Mouse (Mus musculus) frontal cortex, postnatal 36 days (tissue): ENCODE results near the gene Zfp286.

ENCODE experiments used
- DNase-seq, 2 experiments: peaks; one replicate each; pipeline ENCODE4 v3.0.0; 2022; ENCODE audit warnings: low spot score in 2 of 2

The Zfp286 gene

DNA sequence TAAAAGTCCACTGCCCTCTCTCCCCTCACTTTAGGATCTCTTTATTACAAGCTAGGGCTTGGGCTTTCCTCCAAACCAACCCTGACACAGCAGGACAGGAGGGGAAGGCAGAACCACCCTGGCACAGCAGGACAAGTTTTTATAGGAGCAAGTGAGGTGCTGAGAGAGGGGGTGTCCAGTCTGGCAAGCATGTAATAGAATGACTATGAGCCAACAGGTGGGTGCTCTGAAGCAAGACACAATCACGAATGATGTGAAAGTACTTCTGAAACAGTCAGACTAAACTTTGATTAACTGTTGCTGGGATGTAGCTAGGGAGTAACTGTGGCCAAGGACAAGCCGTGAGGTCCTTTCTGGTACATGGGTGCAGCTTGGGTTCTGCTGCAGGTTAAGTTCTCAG lies 83.1 kb downstream of the Zfp286 start:
- no peak for DNase-seq
